Mouse (Mus musculus) frontal cortex, adult (tissue): Measurements from ENCODE around the gene Snd1.

Experiments used
- ATAC-seq: cut with Nextera tagmentation; 2 replicates; pipeline ENCODE4 v1.9.2; 2017; ENCODE audit warnings: mild to moderate bottlenecking, moderate library complexity, mixed read lengths; ENCODE audit not compliant: low TSS enrichment

Gene Snd1

GRCm38 (mm10) chr6:28594759-28595158 lies 119.8 kb downstream of the Snd1 start:
- ATAC-seq, result no peak

- no peak for ATAC-seq
Measured at GRCm38 (mm10) chr6:28595231-28595630, 120.3 kb downstream of the Snd1 start.

- peak; percentile 80 for ATAC-seq
Measured at GRCm38 (mm10) chr6:28597266-28597665, 122.3 kb downstream of the Snd1 start.

GRCm38 (mm10) chr6:28599120-28599519 lies 124.2 kb downstream of the Snd1 start:
- ATAC-seq, result peak; percentile 14; the same call in 1 of the 2 replicates

GRCm38 (mm10) chr6:28600404-28600803 lies 125.5 kb downstream of the Snd1 start:
- ATAC-seq, result no peak

- ATAC-seq, result no peak
Measured at GRCm38 (mm10) chr6:28603401-28603800, 128.5 kb downstream of the Snd1 start.

GRCm38 (mm10) chr6:28603823-28604222 lies 128.9 kb downstream of the Snd1 start:
- no peak for ATAC-seq

- ATAC-seq, result no peak
Measured at GRCm38 (mm10) chr6:28609291-28609690, 134.4 kb downstream of the Snd1 start.

- no peak for ATAC-seq
Measured at GRCm38 (mm10) chr6:28610127-28610526, 135.2 kb downstream of the Snd1 start.

GRCm38 (mm10) chr6:28613441-28613840 lies 138.5 kb downstream of the Snd1 start:
- no peak for ATAC-seq

- peak; percentile 22; the same call in 1 of the 2 replicates for ATAC-seq
Measured at GRCm38 (mm10) chr6:28614856-28615255, 139.9 kb downstream of the Snd1 start.

GRCm38 (mm10) chr6:28615408-28615807 lies 140.5 kb downstream of the Snd1 start:
- peak; percentile 60 for ATAC-seq

- peak; percentile 36 for ATAC-seq
Measured at GRCm38 (mm10) chr6:28615966-28616365, 141.0 kb downstream of the Snd1 start.

GRCm38 (mm10) chr6:28618299-28618698 lies 143.4 kb downstream of the Snd1 start:
- peak; percentile 45 for ATAC-seq

- ATAC-seq, result no peak; the same call in 1 of the 2 replicates
Measured at GRCm38 (mm10) chr6:28618751-28619153, 143.8 kb downstream of the Snd1 start.

- no peak for ATAC-seq
Measured at GRCm38 (mm10) chr6:28621431-28621830, 146.5 kb downstream of the Snd1 start.

GRCm38 (mm10) chr6:28621961-28622360 lies 147.0 kb downstream of the Snd1 start:
- no peak for ATAC-seq

- ATAC-seq, result no peak
Measured at GRCm38 (mm10) chr6:28622522-28622921, 147.6 kb downstream of the Snd1 start.

- ATAC-seq, result no peak
Measured at GRCm38 (mm10) chr6:28622963-28623362, 148.0 kb downstream of the Snd1 start.

GRCm38 (mm10) chr6:28628408-28628807 lies 153.5 kb downstream of the Snd1 start:
- no peak for ATAC-seq

GRCm38 (mm10) chr6:28629866-28630265 lies 154.9 kb downstream of the Snd1 start:
- peak; percentile 21 for ATAC-seq

GRCm38 (mm10) chr6:28630926-28631325 lies 156.0 kb downstream of the Snd1 start:
- no peak for ATAC-seq

GRCm38 (mm10) chr6:28633120-28633519 lies 158.2 kb downstream of the Snd1 start:
- no peak for ATAC-seq

GRCm38 (mm10) chr6:28633656-28634055 lies 158.7 kb downstream of the Snd1 start:
- no peak for ATAC-seq

GRCm38 (mm10) chr6:28635092-28635491 lies 160.2 kb downstream of the Snd1 start:
- ATAC-seq, result no peak
